Mouse (Mus musculus): ENCODE results near the gene Thbs4.

GRCm38 (mm10) chr13:92774887-92775286 lies 19.7 kb downstream of the Thbs4 start:
- TF ChIP-seq GATA1 (IDR thresholded peaks at IDR 0.05; ENCODE audit: borderline replicate concordance, low read length): no peak
- TF ChIP-seq FLI1 (IDR thresholded peaks at IDR 0.05; ENCODE audit: low read length): no peak
